Mouse (Mus musculus) kidney, postnatal 25 days (tissue): ENCODE data around the gene T2.
A peak's percentile ranks its signal among the peaks of the same experiment; 100 is the strongest.
"Not testable (repeated sequence)": the region's sequence is repeated elsewhere in the genome, so short reads cannot be mapped to it uniquely, and the experiment has no call there.

ENCODE experiments used
- DNase-seq, 2 experiments: peaks; one replicate each; pipeline ENCODE4 v3.0.0; 2021; ENCODE audit warnings: mixed read lengths in 2 of 2

The T2 gene

DNA sequence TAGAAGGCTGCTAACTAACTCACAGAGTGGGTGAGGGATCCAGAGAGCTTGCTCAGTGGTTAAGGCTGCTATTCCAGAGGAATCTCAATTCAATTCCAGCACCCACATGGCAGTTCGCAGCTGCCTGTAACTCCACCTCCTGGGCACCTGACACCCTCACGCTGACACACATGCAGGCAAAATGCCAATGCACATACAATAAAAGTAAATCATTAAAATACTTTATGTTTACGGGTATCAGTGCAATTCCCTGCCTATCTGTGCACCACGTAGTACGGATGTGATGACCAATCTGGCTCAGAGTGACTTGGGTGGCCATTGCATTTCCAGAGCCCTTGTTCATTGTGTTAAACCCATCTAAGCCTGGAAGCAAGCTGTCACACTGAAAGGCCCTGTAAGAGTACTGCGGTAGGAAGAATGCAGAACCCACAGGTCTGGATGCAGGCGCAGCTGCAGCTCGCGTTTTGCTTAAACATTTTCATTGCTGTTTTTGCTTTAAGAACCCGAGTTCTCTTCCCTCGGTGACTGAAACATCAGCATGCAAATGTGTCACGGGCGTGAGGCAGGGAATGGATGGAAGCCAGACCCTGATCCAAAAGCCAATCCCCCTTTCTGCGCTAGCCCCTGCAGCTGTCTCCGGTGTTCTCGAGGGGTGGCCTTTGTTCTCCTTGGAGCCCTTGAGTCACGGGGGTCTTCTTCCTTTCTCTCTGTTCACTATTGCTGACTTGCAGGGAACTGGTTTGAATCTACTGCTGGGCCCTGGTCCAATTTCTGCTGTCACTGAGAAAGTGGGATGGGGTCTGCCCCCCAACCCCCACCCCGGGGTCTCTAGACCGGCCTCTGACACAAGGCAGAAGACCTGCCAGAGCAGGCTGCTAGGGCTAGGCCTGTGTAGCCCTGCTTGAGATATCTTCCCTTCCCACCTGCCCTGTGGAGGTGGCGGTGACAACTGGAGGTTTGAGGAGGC lies 12.0 kb downstream of the T2 start:
- no peak for DNase-seq

DNA sequence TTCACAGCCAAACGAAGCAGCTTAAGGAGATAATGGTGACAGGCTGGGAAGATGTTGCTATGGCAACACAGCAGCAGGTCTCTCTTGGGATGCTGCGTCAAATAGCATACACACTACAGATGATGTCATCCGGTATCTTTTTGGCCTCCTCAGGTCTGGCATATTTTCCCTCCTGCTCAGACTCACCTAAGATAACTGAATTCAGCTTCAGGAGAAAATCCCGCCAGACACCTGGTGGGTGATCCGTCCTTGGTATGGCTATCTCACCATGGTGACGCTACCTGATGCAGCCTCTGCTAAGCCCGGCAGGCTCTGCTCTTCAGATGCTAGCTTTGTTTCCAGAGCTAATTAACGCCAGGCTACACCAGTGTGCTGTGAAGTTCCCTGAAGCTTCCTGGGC lies 12.8 kb downstream of the T2 start:
- DNase-seq: no peak

GRCm38 (mm10) chr17:8369171-8369570 lies 13.4 kb downstream of the T2 start:
- no peak for DNase-seq

DNA sequence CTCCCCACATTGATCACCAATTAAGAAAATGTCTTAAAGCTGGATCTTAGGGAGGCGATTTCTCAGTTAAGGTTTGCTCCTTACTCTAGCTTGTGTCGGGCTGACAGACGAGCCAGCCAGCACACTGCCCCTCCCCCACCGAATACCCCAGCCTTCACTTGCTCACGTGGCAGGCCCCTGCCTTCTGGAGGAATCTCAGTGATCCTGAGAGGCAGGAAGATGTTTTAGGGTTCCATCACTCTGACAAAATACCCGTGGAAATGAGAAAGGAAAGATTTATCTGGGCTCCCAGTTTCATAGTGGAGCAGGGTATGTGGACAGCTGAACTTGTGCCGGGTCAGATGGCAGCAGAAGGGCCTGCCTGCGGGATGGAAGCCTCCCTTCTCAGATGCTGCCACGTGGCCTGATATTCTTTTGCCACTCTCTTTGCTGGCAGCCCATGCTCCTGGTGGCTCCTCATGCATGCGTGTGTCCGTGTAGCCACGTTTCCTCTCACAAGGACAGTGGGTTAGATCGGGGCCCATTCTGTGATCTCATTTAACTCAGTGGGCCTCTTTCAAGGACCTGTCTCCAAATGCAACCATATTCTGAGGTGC lies 14.9 kb downstream of the T2 start:
- DNase-seq: no peak

DNA sequence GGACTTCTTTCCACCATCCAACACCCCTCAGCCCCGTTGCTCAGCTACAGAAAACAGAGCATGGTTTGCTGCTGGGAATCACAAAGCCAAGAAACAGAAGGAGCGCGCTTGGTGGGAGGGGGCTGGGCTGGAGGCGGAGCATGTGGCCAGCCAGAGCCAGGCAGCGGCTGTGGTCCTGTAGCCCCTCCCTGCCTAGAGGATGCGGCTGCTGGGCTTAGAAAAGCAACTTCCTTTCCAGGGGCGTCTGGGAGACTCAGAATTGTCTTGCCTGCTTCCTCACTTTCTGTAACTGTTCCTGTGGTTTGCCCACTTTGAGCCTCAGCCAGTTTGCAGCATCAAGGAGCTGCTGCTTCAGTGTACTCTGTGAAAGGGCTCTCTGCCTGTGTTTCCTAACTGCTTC lies 16.0 kb downstream of the T2 start:
- peak; percentile 62 to 75 for DNase-seq

DNA sequence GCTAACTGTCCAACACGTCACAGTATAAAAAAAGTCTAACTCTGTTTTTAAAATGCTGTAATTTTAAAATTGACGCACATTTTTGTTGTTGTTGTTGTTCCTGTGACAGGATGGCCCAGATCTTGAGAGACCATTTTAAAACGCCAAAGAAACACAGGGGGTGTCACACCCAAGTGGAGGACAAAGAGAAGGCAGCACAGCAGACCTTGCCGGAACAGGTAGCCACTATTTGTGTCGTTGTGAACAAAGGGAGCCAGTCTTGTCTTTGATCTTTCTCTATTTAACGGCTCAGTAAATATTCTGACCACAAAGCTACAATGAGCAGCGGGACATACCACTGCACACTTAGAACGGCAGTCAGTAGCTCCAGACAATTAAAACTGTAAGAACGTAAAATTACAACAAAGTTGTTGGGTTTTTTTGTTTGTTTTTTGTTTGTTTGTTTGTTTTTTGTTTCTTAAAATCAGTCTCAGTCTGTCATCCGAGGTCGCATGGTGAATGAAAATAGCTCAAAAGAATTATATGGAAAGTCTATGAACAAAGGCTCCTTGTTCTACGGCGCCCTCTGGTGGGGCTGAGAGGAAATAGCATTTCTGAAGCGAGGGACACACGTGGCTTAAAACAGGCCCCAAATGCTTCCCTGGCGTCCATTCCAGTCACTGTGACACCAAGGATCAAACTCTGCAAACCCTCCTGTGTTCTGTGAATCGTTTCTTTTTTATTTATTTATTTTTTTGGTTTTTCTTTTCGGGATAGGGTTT lies 16.7 kb downstream of the T2 start:
- DNase-seq: peak; percentile 79 to 80

- no peak for DNase-seq
These were observed 21.5 kb downstream of the T2 start for GRCm38 (mm10) chr17:8377298-8377697.

GRCm38 (mm10) chr17:8385441-8385840 lies 29.6 kb downstream of the T2 start:
- no peak for DNase-seq

DNA sequence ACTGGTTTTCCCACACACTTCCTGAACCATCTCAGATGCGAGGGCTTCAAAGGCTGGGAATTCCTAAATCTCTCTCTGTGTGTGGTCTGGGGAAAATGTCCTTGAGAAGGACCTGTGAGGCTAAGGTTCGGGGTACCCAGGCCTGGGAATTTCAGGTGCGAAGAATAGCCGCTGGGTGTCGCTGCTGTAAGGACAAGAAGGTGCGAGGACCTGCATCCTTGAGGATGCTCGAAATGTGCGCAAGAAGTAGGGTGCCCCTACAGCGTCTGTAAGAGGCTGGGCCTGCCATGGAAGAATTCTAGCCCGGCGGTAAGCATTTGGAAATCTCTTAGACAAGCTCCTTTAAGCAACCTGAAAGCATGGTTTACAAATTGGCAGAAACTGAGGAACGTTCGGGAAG lies 32.7 kb downstream of the T2 start:
- DNase-seq: peak; percentile 48 to 67

- no peak for DNase-seq
These were observed 33.4 kb downstream of the T2 start for GRCm38 (mm10) chr17:8388990-8389789.

- DNase-seq: no peak
These were observed 34.0 kb downstream of the T2 start for GRCm38 (mm10) chr17:8389790-8390095.

DNA sequence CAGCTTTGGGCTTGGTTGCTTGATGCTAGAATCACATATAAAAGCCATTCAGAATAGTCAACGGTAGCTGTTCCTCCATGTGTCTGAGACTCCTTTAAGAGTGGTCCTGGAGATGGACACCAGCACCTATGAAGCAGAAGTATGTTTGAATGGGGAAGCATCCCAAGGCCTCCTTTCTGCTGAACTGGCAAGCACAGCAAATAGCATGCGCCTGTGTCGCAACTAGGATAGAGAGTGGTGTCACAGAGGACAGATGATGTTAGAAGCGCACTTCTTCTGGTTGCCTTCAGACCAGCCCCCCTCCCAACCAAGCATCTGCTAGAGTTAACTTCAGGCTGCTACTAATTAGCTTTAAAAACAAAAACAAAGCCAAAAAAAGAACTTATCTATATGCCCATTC lies 34.7 kb downstream of the T2 start:
- no peak for DNase-seq

DNA sequence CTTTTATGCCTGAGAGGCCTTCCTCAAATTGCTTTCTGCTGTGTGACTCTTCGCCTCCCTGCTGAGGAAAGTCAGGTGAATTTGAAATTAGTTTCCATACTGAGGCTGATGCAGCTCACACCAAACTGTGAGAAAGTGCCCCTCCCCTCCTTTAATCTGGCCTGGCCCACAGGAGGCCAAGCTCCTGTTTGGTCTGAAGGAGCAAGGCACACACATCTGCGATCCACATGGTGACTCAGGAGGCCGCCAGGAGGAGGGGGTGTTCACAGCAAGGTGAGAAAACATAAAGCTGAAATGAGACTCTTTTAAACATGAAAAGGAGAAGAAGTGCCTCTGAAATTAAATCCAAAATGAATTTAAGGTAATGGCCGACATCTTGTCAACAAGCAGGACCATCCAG lies 40.6 kb downstream of the T2 start:
- no peak for DNase-seq

- DNase-seq: no peak
These were observed 42.2 kb downstream of the T2 start for GRCm38 (mm10) chr17:8397946-8398345.

GRCm38 (mm10) chr17:8403932-8404331 lies 48.1 kb downstream of the T2 start:
- not testable (repeated sequence) for DNase-seq

- DNase-seq: no peak
These were observed 50.5 kb downstream of the T2 start for GRCm38 (mm10) chr17:8406285-8406684.

DNA sequence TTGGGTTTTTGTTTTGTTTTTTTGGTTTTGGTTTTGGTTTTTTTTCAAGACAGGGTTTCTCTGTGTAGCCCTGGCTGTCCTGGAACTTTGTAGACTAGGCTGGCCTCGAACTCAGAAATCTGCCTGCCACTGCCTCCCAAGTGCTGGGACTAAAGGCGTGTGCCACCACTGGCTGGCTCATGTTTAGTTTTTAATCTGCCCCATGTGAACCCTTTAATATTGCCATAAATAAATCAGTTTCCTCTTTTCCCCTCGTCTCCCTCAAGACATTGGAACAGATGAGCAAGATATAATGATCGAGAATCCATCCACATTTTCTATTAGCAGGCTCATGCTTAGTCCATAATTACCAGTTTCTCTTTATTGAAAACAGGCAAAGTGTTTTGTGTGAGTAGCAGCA lies 52.2 kb downstream of the T2 start:
- not testable (repeated sequence) for DNase-seq

GRCm38 (mm10) chr17:8408589-8409295 lies 53.0 kb downstream of the T2 start:
- DNase-seq: peak; percentile 19 to 44

GRCm38 (mm10) chr17:8410330-8410729 lies 54.5 kb downstream of the T2 start:
- DNase-seq: no peak

GRCm38 (mm10) chr17:8413656-8414055 lies 57.9 kb downstream of the T2 start:
- DNase-seq: peak; percentile 62 to 75

GRCm38 (mm10) chr17:8415533-8415932 lies 59.7 kb downstream of the T2 start:
- no peak for DNase-seq

DNA sequence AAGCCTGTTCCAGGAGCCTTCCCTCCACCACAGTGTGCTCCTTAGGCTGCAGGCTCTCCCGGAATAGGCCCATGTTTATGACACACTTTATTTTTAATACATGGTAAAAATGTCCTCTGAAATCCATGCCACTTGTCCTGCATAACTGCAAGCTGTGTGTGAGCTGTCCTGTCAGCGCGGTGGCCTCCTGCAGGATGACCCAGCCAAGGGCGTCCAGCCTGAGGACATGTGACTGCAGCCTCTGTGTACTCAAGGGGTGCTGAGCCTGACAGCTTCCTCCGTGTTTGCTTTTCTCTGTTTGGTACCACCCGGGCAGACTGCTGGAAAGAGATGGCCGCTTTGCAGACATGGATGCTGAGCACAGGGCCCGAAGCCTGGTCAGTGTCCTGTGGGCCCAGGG lies 61.1 kb downstream of the T2 start:
- no peak for DNase-seq
